Mouse (Mus musculus): Measurements from ENCODE around the gene Brap. TPM values are rescaled to one million over a fixed set of nuclear protein-coding genes. Genes with fewer than 3 reads are reported as not detected.

Brap gene
- total RNA-seq, 2 experiments from 2014 or later: 64.5 to 69.5 TPM

GRCm38 (mm10) chr5:121711928-121712231 lies 51.5 kb downstream of the Brap start:
- no peak for DNase-seq (ENCODE audit: low spot score in 2 of 2)
- intact Hi-C loops (cut with DNase I): loop anchor here (2.0 to 5.0 kb wide), 3 partner anchors 51 to 130 kb away; partner anchors contain the start of genes Acad10 and Brap

- DNase-seq (ENCODE audit: low spot score in 2 of 2): peak; percentile 24 to 33
- intact Hi-C loops (cut with DNase I): loop anchor here (5.0 kb wide), 2 partner anchors 55 to 130 kb away; no protein-coding TSS in a partner anchor
These were observed 52.0 kb downstream of the Brap start for GRCm38 (mm10) chr5:121712232-121712933.

- intact Hi-C loops (cut with DNase I): loop anchor here (5.0 kb wide), 2 partner anchors 54 to 129 kb away; no protein-coding TSS in a partner anchor
- DNase-seq (ENCODE audit: low spot score in 2 of 2): peak; percentile 31 to 44
These were observed 52.7 kb downstream of the Brap start for GRCm38 (mm10) chr5:121712934-121713538.

- no peak for DNase-seq (ENCODE audit: low spot score in 2 of 2)
These were observed 54.0 kb downstream of the Brap start for GRCm38 (mm10) chr5:121714331-121714730.

GRCm38 (mm10) chr5:121714928-121715327 lies 54.6 kb downstream of the Brap start:
- intact Hi-C loops (cut with DNase I): loop anchor here (5.0 kb wide), 2 partner anchors 52 to 127 kb away; no protein-coding TSS in a partner anchor
- DNase-seq (ENCODE audit: low spot score in 2 of 2): no peak

More at GRCm38 (mm10) chr5:121714331-121714730, 54.0 kb downstream of the Brap start:
- intact Hi-C loops (cut with DNase I): loop anchor here (5.0 kb wide), 2 partner anchors 53 to 128 kb away; no protein-coding TSS in a partner anchor

- intact Hi-C loops (cut with DNase I): no loop called here
- no peak for DNase-seq (ENCODE audit: low spot score in 2 of 2)
These were observed 58.1 kb downstream of the Brap start for GRCm38 (mm10) chr5:121718462-121718861.

- DNase-seq (ENCODE audit: low spot score in 2 of 2): no peak
- intact Hi-C loops (cut with DNase I): no loop called here
These were observed 60.7 kb downstream of the Brap start for GRCm38 (mm10) chr5:121720888-121721585.

- intact Hi-C loops (cut with DNase I): no loop called here
- DNase-seq (ENCODE audit: low spot score in 2 of 2): no peak
These were observed 61.5 kb downstream of the Brap start for GRCm38 (mm10) chr5:121721841-121722240.

- no peak for DNase-seq (ENCODE audit: low spot score in 2 of 2)
- intact Hi-C loops (cut with DNase I): no loop called here
These were observed 64.3 kb downstream of the Brap start for GRCm38 (mm10) chr5:121724678-121725077.

- intact Hi-C loops (cut with DNase I): no loop called here
- DNase-seq (ENCODE audit: low spot score in 2 of 2): no peak
These were observed 69.7 kb downstream of the Brap start for GRCm38 (mm10) chr5:121730057-121730456.

GRCm38 (mm10) chr5:121736641-121737040 lies 76.3 kb downstream of the Brap start:
- DNase-seq (ENCODE audit: low spot score in 2 of 2): no peak
- intact Hi-C loops (cut with DNase I): no loop called here

Other genes starting within 250 kb of the Brap start
- 1 to 10 TPM; 9.2 to 9.4 TPM for gene Tmem116, start 208.7 kb upstream of the Brap start, total RNA-seq (2021)
- 100 to 1,000 TPM; 140 to 151 TPM for gene Erp29, start 208.1 kb upstream of the Brap start, total RNA-seq (2021)
- gene Adam1b, start 157.1 kb upstream of the Brap start, total RNA-seq (2021): under 1 TPM in 1 of 2 experiments, not detected in 1; 0.10 TPM
- gene Adam1a, start 115.1 kb upstream of the Brap start, total RNA-seq (2021): 10 to 100 TPM in 1 of 2 experiments, 1 to 10 TPM in 1; 7.7 to 13.9 TPM
- gene Gm42878, start 115.1 kb upstream of the Brap start, total RNA-seq (2021): not detected
- gene Mapkapk5, start 114.7 kb upstream of the Brap start, total RNA-seq (2021): 10 to 100 TPM; 59.5 to 67.7 TPM
- gene Aldh2, start 66.7 kb upstream of the Brap start, total RNA-seq (2021): 100 to 1,000 TPM; 109 to 120 TPM
- gene Acad12, start 41.6 kb upstream of the Brap start, total RNA-seq (2021): 1 to 10 TPM; 5.4 to 6.6 TPM
- 1 to 10 TPM; 4.0 to 5.3 TPM for gene Acad10, start within 50 bp of the Brap start, total RNA-seq (2021)
- 100 to 1,000 TPM; 204 to 251 TPM for gene Atxn2, start 50.8 kb downstream of the Brap start, total RNA-seq (2021)
- gene Sh2b3, start 177.1 kb downstream of the Brap start, total RNA-seq (2021): 10 to 100 TPM; 22.0 to 22.5 TPM
- 10 to 100 TPM in 1 of 2 experiments, 1 to 10 TPM in 1; 9.1 to 11.4 TPM for gene Pheta1, start 188.4 kb downstream of the Brap start, total RNA-seq (2021)

Measured in left cerebral cortex, postnatal 36 days (tissue).